Mouse (Mus musculus): ENCODE measurements around the gene Coro6.

Gene Coro6

GRCm38 (mm10) chr11:77514832-77515636 is 52.8 kb downstream of the Coro6 start, which contains the start of gene Abhd15:
Gene Abhd15 (plus strand): TSS chr11:77515121.
- peak; percentile 64 for DNase-seq

GRCm38 (mm10) chr11:77515637-77516552 is 53.7 kb downstream of the Coro6 start, which contains the start of gene Trp53i13:
Gene Trp53i13 (minus strand): TSS chr11:77515980.
- DNase-seq = no peak

- DNase-seq = no peak
Measured at GRCm38 (mm10) chr11:77516553-77517425, 54.6 kb downstream of the Coro6 start.

GRCm38 (mm10) chr11:77518051-77518798 is 56.0 kb downstream of the Coro6 start:
- no peak for DNase-seq

- DNase-seq = no peak
Measured at GRCm38 (mm10) chr11:77519043-77519442, 56.8 kb downstream of the Coro6 start, which contains the start of gene Gm10392. Gene Gm10392 (minus strand): TSS chr11:77519198.

All from right cerebral cortex, postnatal 4 days (tissue).